Mouse (Mus musculus): ENCODE data around the gene Atg14. TPM values are rescaled to one million over a fixed set of nuclear protein-coding genes. Genes with fewer than 3 reads are reported as not detected.
"Not testable (repeated sequence)": the region's sequence is repeated elsewhere in the genome, so short reads cannot be mapped to it uniquely, and the experiment has no call there.

Atg14 gene
- polyA plus RNA-seq (2017; shearing (Covaris generic)), result 10 to 100 TPM; 12.9 to 23.0 TPM

DNA sequence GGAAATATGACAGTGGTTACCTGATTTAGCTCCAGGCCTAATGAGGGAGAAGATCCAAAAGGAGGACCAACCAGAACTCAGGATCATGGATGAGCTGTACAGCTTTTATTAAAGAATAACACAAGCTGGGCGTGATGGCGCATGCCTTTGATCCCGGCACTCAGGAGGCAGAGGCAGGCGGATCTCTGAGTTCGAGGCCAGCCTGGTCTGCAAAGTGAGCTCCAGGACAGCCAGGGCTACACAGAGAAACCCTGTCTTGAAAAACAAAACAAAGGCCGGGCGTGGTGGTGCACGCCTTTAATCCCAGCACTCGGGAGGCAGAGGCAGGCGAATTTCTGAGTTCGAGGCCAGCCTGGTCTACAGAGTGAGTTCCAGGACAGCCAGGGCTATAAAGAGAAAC, at the start of gene Atg14:
Gene Atg14 (minus strand): TSS at position 101 of the 400 bp plus-strand sequence.
- ATAC-seq, result not testable (repeated sequence)

DNA sequence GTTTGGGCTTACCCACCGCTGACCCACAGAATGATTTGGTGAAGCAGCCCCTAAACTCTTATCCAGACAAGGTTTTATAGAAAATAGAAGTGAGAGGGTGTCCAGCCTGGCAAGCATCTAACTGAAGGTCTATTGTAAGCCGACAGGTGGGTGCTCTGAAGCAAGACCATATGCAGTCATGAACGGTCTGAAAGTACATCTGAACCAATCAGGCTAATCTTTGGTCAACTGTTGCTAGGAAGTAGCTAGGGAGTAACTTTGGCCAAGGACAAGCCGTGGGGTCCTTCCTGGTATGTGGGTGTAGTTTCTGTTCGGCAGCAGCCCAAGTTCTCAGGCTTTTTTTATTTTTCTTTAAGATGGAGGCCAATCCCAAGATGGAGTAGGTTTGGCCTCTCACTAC, 48.4 kb upstream of the Atg14 start:
- ATAC-seq, result no peak

DNA sequence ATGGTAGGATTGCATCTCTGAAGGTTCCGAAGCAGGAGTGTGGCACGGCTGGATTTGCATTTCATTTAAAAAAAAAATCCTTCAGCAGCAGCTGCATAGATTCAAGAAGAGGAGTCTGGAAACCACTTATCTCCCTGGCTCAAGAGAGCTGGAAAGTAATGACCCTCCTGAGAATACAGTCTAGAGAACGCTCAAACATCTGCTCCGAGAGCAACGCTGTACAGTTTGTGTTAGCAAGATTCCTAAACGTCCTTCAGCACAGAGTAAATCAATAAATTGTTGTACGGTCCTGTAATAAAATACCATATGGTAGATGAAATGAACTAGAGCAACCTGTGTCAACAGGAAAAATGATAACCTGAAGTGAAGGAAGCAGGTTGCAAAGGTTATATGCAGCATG, 42.8 kb upstream of the Atg14 start:
- no peak for ATAC-seq

DNA sequence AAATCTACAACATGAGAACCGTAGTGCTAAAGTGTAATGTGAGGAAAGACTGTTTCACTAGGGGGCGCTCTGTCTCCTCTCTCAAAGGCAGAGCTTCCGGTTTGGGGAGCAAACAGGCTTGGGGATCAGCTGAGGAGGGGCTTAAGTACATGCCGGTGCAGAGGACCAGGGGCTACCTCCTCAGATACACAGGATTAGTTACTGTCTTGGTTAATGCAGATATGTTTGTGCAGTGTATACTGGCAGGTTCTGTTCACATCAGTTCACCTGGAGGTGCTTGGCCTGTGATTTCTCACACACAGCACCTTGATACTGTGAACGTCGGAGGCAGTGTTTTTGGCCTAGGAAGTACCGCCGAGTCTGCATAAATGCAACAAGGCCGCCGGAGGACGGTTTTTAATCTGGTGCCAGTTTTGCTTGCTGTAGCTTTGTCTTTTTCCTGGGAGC, 27.5 kb upstream of the Atg14 start:
- peak; percentile 82 for ATAC-seq

DNA sequence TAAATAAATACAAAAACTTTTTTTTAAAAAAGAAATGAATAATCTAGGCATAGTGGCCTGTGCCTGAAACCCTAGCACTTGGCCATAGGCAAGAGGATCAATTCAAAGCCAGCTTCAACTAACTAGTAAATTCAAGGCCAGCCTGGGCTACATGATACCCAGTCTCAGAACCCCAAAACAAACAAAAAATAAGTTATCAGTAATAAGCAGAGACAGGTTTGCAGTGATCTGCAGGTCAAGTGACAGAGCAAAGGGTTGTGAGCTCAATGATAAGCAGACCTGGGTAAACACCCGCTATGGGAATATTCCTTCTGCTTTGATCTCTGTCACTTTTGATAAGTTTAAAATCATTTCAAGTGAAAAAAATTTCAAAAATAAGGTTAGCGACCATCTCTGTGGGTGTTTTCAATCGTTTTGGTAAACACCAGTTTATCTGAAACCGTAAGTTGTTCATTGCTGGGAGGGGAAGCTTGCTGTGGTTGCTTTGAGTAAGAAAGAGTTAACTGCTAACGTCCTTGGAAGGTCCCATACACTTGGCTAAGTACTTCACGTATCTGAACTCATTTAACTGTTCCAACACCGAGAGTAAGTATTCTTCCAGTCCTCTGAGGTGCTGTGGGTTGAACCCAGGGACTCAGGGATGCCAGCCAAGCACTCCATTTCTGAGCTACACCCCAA, 24.1 kb upstream of the Atg14 start:
- no peak for ATAC-seq

DNA sequence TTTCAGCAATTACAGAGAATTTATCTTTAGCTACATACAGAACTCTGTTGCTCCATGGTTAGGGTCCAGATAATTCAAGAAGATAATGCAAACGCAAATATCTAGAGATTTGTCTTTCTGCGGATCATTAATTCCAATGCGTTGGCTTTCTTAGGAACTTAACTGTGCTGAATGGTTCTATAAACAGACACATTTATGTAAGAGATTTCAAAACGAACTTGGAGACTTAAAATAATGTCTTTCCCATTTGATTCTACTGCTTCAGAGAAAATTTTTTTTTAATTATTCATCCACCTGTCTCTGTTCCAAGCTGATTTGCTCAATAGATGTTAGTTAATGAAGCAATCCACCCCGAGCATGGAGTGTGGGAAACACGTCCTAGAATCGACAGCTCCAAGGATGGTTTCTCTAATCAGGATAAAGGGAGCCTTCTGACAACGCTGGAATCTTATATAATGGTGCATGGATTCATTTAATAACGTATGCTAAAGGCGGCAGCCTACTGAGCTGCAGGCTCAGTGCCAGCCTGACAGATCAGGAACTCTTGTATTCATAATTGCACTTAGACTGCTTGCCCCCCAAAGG, 20.0 kb upstream of the Atg14 start:
- no peak for ATAC-seq

DNA sequence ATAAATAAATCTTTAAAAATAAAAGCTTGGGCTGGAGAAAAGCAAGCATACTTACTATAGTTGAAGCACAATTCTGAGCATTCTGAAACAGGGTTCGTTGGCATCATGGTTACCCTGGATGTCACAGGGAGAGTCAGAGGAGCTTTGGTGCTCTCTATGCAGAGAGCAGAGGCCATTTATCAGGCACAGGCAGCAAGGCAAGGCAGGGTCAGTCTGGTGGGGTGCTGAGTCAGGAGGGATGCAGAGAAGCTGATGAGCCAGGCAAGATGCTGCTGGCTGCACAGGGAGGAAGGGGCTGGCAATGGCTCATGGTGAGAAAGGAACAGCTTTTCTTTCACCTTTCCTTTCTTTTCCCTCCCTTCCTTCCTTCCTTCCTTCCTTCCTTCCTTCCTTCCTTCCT, 19.0 kb upstream of the Atg14 start:
- no peak for ATAC-seq

DNA sequence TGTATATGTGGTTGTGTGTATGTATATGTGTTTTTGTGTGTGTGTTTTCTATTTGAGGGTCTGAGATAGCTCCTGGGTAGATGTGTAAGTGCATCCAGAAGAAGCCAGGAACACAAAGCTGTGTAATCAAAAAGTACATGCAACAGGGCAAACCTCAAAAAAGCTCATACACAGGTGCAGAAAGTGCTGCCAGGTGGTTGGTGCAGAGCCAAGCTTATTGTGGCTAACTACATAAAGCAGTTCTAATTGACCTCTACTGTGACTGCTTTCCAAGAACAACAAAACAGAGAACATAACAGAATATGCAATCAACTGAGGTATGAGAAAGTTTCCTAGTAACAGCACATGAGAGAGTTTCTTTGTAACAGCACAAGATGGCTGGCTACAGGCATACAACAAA, 13.9 kb upstream of the Atg14 start:
- ATAC-seq, result no peak

DNA sequence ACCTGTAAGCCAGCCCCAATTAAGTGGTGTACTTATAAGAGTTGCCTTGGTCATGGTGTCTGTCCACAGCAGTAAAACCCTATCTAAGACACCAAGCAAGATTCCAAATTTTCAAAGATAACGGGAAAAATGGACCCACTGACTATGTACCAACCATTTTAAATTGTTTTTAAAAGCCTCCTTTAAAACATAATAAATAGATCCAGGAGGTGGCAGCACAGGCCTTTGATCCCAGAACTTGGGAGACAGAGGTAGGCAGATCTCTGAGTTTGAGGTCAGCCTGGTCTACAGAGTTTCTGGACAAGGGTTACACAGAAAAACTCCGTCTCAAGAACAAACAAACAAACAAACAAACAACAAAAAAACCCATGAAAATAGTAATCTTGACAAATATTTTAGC, 11.2 kb upstream of the Atg14 start:
- ATAC-seq, result no peak

DNA sequence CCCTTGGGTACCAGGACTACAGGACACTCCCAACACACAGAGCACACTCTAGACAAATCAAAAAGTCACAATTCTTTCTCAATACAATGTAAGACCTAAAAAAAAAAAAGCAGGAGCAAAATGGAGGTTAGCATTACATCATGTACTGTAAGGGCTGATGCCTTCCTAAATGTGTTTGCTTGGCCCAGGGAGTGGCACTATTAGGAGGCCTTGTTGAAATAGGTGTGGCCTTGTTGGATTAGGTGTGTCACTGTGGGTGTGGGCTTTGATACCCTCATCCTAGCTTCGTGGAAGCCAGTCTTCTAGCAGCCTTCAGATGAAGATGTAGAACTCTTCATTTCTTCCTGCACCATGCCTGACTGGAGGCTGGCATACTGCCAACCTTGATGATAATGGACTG, 10.8 kb upstream of the Atg14 start:
- ATAC-seq, result no peak

DNA sequence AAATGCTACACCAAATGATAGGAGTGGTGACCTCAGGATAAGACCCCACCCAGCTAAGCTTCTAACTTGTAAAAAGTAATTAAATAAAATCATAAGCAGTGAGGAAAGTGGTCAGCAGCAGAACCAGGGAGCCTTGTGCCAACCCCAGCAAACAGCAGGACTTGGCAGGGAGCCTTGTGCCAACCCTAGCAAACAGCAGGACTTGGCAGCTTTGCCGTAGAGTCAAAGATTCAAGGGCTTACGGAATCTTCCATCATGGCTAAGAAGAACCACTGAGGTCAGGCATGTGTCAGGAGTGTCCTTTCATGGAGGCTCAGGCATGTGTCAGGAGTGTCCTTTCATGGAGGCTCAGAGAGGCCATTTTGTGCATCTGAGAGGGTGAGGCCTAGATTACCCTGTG, 7.6 kb upstream of the Atg14 start:
- ATAC-seq, result no peak

DNA sequence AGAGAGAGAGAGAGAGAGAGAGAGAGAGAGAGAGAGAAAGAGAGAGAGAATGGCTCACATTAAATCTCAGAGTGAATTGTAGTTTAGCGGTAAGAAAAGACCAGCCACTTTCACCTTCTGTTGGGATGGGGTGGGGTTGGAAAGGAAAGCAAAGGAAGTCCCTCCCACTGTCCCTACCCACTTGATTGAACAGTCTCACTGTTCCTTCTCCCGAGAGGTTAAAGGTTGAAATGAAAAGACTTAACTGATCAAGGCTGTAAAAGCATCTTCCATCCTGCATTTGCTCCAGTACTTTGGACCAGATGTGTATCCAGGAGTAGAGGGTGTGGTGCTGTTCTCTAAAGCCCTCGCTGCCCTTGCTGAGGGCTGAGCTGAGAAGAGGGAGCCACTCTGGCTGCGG, 6.2 kb upstream of the Atg14 start:
- no peak for ATAC-seq

DNA sequence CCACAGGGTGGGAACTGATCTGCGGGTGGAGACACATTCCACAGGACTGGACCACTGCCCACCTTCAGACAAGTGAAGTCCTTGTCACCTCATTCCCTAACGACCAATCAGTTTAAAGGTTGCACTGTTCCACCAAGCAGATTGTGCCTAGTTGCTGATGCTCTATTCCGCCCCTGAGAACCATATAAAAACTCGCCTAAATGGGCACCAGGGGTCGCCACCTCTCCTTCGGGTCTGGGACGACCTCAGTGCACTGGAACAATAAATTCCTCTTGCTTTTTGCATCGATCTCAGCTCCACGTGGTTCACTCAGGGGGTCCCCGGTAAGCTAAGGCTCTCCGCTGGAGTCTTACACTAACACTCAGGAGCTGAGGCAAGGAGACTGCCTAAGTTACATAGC, 4.3 kb upstream of the Atg14 start:
- ATAC-seq, result no peak

DNA sequence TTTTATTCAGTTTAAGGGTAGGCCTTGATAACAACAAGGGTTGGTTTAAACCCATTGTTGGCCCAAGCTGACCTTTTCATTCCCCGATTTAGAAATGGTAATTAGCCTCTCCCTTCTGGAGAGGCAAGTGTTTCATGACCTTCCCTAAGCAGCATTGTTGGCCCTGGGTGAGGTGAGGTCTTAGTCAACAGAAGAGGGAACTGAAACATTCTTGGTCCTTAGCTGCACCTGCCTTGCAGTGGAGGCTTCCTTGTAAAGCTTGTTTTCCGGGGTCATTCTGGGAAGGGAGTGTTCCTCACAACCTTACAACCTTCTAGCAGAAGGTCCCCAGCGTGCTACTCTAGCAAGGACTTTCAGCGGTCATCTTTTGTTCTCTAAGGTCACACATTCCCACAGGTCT, 2.3 kb upstream of the Atg14 start:
- ATAC-seq, result no peak

DNA sequence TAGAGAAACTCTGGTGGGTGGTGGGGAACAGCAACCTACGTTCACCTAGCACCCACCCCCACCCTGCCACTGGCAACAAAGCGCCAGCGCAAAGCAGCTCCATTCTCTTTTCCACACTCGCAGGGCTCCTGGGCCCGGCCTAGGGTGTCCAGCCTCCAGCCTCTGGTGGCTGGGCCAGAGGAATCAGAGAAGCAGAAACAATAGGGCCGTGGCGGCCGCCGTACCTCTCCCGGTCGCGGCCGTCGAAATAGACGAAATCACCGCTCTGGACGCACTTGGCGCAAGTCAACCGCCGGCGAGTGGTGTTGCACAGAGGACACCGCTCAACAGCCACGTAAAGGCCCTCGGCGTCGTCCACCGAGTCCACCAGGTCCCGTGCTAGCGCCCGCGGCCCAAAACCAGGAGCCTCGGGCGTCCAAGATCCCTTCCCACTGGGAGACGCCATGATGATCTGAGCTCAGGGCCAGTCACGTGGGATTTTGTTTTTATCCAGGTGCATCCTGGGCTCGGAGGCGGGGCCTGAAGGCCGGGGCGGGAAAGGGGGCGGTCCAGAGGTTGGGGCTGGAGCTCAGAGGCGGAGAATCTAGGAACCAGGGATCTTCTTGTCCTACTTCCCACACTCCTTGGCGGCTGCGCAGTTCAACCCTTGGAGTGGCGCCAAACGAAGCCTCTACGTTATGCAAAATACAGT, 2.3 kb downstream of the Atg14 start:
- ATAC-seq, result peak; percentile 96

DNA sequence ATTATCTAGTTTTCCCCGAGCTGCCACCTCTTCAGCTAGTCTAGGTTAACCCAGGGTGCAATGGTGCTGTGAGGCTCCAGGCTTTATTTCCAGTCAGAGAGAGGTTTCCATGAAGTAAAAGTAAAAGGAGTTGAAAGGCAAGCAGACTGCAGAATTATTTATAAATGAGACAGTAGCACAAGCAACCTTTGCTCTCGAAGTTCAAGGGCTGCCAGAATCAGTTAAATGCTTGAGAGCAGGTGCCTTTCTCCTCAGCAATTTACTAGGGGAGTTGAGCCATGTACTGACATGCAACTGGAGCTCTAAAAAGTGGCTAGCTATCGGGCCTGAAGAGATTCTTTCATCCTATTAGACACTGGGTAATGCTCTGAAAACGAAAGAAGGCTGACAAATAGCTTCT, 7.3 kb downstream of the Atg14 start:
- no peak for ATAC-seq

DNA sequence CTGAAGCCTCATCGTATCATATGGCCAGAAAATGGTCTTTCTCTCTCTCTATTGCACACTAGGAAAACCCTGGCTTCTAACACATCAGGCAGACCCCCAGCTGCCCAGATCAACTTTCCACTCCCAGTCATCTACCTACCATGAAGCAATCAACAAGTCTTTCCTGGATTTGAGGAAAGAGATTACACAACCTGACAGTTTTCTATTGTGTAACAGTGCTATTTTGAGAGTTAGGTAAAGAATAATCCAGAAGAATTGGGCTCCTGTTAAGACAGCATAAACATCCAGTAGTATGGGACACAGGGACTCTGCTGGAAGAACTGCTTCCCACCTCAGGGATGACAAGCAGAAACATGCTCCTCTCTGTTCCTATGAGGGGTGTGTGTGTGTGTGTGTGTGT, 7.9 kb downstream of the Atg14 start:
- ATAC-seq, result no peak

DNA sequence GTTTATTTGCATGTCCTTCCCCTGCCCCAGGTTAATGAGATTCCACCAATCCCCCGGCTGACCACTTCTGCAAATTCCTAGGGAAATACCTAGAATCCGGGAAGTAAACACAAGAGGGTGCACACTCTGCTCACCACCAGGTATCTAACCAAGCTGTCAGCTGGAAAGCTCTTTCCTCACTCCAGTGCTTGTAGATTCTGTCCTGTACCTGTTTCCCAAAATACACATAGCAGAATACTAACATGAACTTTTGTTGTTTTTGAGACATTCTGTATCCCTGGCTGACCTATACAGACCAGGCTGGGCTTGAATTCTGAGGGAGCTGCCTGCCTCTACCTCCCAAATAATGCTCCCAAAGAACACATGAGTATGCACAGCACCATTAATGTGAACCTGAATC, 9.7 kb downstream of the Atg14 start:
- ATAC-seq, result no peak

DNA sequence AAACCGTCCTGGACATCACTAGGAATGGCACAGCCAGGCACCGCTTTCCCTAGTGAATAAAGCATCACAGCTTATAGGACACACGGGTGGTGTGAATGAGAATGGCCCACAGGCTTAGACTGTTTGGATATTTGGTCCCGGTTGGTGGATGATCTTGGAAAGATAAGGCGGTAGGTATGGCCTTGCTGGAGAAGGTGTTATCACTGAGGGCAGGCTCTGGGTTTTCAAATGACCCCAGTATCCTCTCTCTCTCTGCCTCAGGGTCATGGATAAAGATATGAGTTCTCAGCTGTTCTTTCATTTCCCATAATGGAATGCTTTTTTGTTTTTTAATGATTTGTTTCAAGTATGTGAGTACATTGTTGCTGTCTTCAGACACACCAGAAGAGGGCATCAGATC, 15.2 kb downstream of the Atg14 start:
- no peak for ATAC-seq

DNA sequence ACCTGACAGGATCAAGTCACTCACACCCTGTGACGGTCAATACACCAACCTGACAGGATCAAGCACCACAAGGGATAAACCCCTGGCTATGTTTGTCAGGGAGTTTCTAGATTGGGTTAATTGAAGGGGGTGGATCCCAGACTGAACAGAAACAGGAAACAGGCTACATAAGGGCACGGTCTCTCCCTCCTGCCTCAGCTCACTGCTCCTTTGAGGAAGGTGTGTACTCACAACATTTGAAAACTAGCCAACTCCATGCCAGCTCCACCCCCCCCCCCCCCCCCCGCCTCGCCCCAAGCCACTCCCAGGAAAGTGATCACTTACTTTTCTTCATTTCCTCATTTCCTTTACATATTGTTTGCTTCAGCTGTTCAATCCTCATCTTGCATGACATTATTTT, 16.2 kb downstream of the Atg14 start:
- no peak for ATAC-seq

DNA sequence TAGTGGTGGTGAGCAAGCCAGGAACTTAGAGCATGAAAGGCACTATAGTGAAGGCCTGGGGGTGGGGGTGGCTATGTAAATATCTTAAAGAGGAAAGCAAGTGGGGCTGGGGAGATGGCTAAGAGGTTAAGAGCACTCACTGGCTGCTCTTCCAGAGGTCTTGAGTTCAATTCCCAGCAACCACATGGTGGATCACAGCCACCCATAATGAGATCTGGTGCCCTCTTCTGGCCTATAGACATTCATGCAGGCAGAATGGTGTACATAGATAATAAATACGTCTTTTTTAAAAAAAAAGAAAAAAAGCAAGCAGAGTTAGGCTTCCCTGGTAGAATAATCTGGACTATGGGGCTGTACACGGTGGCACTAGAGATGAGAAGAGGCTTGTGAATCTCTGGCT, 17.1 kb downstream of the Atg14 start:
- no peak for ATAC-seq

DNA sequence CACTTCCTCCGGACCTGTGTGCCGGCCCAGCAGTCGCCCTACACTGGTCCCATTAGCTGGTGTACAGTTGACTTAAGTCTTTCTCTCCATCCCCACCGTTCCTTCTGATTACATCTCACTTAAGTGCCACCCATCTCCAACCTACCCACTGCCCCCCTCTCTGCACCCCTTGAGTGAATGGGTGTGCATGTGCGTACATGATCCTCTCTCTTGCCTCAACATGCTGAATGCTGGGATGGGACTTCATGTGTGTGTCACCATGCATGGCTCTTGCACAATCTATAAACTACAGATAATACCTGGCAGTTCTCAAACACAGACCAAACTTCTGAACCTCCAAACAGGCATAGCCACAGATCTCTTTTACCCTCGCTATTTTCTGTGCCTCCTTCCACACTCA, 18.8 kb downstream of the Atg14 start:
- no peak for ATAC-seq

DNA sequence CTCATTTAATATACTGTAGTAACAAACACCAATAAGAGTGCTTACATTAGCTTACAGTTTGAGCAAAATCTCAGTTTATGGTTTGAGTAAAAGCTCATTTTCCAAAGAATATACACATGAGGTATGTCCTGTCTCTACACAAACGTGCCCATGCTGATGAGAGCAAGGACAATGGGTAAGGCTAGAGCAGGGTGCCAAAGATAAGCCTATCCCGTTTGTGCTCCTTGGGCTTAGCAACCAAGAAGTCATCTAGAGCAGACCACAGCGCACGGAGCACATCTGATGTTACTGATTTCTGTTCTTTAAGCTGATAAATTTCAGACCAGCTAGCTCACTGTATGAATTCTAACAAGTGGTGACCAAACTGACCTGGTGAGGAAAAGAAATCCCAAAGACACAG, 25.6 kb downstream of the Atg14 start:
- no peak for ATAC-seq

DNA sequence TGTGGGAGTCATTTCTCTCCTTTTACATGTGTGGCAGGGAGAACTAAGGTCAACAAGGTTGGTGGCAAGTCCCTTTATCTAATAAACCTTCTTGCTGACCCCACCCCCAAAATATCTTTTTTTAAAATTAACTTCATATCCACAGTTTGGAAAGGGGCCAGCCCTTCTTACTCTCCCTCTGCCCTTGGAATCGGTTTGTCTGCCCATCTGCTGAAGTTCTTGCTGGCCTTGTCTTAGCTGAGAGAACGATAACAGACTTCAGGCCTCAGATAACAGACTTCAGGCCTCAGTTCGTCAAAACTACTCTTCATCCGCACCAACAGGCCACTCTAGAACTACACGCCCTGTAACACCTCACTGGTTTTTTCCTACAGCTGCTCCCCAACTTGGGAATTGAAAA, 26.2 kb downstream of the Atg14 start:
- ATAC-seq, result no peak

All from CD4-positive, CD25-positive, alpha-beta regulatory T cell, adult 4 months (primary cell).